Mouse (Mus musculus) hindbrain, embryonic 11.5 days (tissue): ENCODE data around the gene Degs2. TPM values are rescaled to one million over a fixed set of nuclear protein-coding genes. Genes with fewer than 3 reads are reported as not detected.

ENCODE experiments used
- ATAC-seq: fragments of 200-750 bp; cut with Nextera tagmentation; 2 replicates; pipeline ENCODE4 v1.8.0; 2017; ENCODE audit warnings: mild to moderate bottlenecking, moderate TSS enrichment, moderate library complexity; ENCODE audit not compliant: low FRiP score
- DNase-seq: peaks from one replicate; pipeline ENCODE4 v3.0.0-alpha.2; 2015; ENCODE audit warnings: low spot score
- H3K27ac ChIP-seq: fragments of 300-500 bp; sonication (generic); 2 replicates; pipeline ENCODE4 v1.5.1; 2014; ENCODE audit warnings: mild to moderate bottlenecking, low read depth, low read length
- H3K27me3 ChIP-seq: fragments of 300-500 bp; sonication (generic); 2 replicates; pipeline ENCODE4 v1.6.1; 2014; ENCODE audit warnings: mild to moderate bottlenecking, low read length, moderate library complexity, mixed read lengths; ENCODE audit not compliant: control insufficient read depth, insufficient read depth
- H3K36me3 ChIP-seq: fragments of 300-500 bp; sonication (generic); 2 replicates; pipeline ENCODE4 v1.6.1; 2014; ENCODE audit warnings: mild to moderate bottlenecking, low read length, moderate library complexity, mixed read lengths; ENCODE audit not compliant: control insufficient read depth, insufficient read depth
- H3K4me1 ChIP-seq: fragments of 300-500 bp; sonication (generic); replicated peaks from 2 replicates; pipeline ENCODE4 v1.6.1; 2014; ENCODE audit warnings: low read length, mixed read lengths; ENCODE audit not compliant: control insufficient read depth, insufficient read depth
- H3K4me2 ChIP-seq: fragments of 300-500 bp; sonication (generic); replicated peaks from 2 replicates; pipeline ENCODE4 v1.6.1; 2014; ENCODE audit warnings: mild to moderate bottlenecking, low read depth, low read length
- H3K4me3 ChIP-seq: fragments of 300-500 bp; sonication (generic); 2 replicates; pipeline ENCODE4 v1.5.1; 2014; ENCODE audit warnings: low read depth, low read length
- H3K9ac ChIP-seq: fragments of 300-500 bp; sonication (generic); 2 replicates; pipeline ENCODE4 v1.6.1; 2014; ENCODE audit warnings: low read depth, low read length
- H3K9me3 ChIP-seq: fragments of 300-500 bp; sonication (generic); 2 replicates; pipeline ENCODE4 v1.6.1; 2016; ENCODE audit warnings: low read length; ENCODE audit not compliant: control insufficient read depth
- whole genome bisulfite sequencing: fragments of 180-500 bp; shearing (Covaris S2); extraction: QIAGEN DNeasy Blood & Tissue Kit; methylation state at CpG from one replicate; pipeline ENCODE4 v1.1.7; 2014; 5-methylcytosine and 5-hydroxymethylcytosine counted together
- polyA plus RNA-seq: library from polyadenylated mRNA; unstranded; fragments of >200 nt; fragmentation: Nextera tagmentation; extraction: Ambion mirVana; gene quantifications from 2 replicates; pipeline ENCODE4 v1.2.1, GENCODE M21; 2014

Gene Degs2
- polyA plus RNA-seq: 0.59 and 2.7 TPM in 2 replicates

GRCm38 (mm10) chr12:108702185-108702584 lies at the start of gene Degs2:
TSS of gene Degs2 (minus strand) at chr12:108702315.
- H3K36me3 ChIP-seq: no peaks in the 10 kb centered on the region
- peaks cover 27% of the 10 kb centered on the region for H3K27me3 ChIP-seq
- H3K9ac ChIP-seq: no peak within 1 kb of the TSS
- no peaks in the 10 kb centered on the region for H3K9me3 ChIP-seq
- DNase-seq: no peak
- WGBS: 1% methylated on average over 32 of the region's 32 CpGs
- H3K4me2 ChIP-seq: peak within 1 kb of the TSS; percentile 31
- H3K27ac ChIP-seq: no peak within 1 kb of the TSS
- peak within 1 kb of the TSS; percentile 10; the same call in 1 of the 2 replicates for H3K4me3 ChIP-seq
- H3K4me1 ChIP-seq: no peaks in the 10 kb centered on the region
- no peak for ATAC-seq

DNA sequence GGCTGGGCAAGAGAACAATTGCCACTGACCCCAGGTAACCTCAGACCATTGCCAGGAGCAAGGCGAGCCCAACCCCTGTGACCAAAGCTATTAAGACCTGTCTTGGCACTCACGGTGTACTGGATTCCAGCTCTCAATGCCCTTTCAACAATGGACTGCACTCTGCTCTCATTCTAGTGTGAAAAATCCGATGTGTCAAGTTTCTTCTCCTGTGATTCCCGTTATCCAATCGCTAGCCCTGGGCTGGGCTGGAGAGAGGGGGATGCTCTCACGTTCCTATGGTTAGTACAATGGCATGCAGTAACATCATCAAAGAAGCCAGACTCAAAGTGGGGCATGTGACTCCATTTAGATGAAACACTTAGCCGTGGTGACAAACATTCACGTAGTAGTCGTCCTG lies 49.7 kb upstream of the Degs2 start:
- ATAC-seq: no peak
- no peaks in the 10 kb centered on the region for H3K4me1 ChIP-seq
- H3K4me3 ChIP-seq: no peak overlapping the region
- no peak for DNase-seq
- 47% methylated on average over 9 of the region's 9 CpGs for WGBS
- H3K9me3 ChIP-seq: no peaks in the 10 kb centered on the region
- no peak overlapping the region for H3K27ac ChIP-seq
- H3K27me3 ChIP-seq: no peaks in the 10 kb centered on the region
- H3K4me2 ChIP-seq: no peak overlapping the region
- no peak overlapping the region for H3K9ac ChIP-seq
- H3K36me3 ChIP-seq: no peaks in the 10 kb centered on the region

GRCm38 (mm10) chr12:108750226-108750625 lies 48.1 kb upstream of the Degs2 start:
- DNase-seq (no peak), ATAC-seq (no peak)
- H3K4me1 ChIP-seq: no peaks in the 10 kb centered on the region
- no peaks in the 10 kb centered on the region for H3K36me3 ChIP-seq
- no peak overlapping the region for H3K9ac ChIP-seq
- H3K4me3 ChIP-seq: no peak overlapping the region
- whole genome bisulfite sequencing: 75% methylated on average over 3 of the region's 3 CpGs
- H3K27ac ChIP-seq: no peak overlapping the region
- no peak overlapping the region for H3K4me2 ChIP-seq
- no peaks in the 10 kb centered on the region for H3K9me3 ChIP-seq
- no peaks in the 10 kb centered on the region for H3K27me3 ChIP-seq

- H3K36me3 ChIP-seq: no peaks in the 10 kb centered on the region
- H3K4me2 ChIP-seq: no peak overlapping the region
- no peak for DNase-seq
- H3K9me3 ChIP-seq: no peaks in the 10 kb centered on the region
- H3K9ac ChIP-seq: no peak overlapping the region
- no peak overlapping the region for H3K27ac ChIP-seq
- H3K4me3 ChIP-seq: no peak overlapping the region
- no peak for ATAC-seq
- H3K4me1 ChIP-seq: no peaks in the 10 kb centered on the region
- H3K27me3 ChIP-seq: no peaks in the 10 kb centered on the region
- WGBS: 86% methylated on average over 9 of the region's 9 CpGs
Measured at GRCm38 (mm10) chr12:108749454-108749853, 47.3 kb upstream of the Degs2 start.

GRCm38 (mm10) chr12:108749019-108749418 lies 46.9 kb upstream of the Degs2 start:
- Histone ChIP-seq H3K9ac (no peak overlapping the region), H3K4me2 (no peak overlapping the region), H3K9me3 (no peaks in the 10 kb centered on the region), H3K27ac (no peak overlapping the region), H3K4me1 (no peaks in the 10 kb centered on the region), H3K4me3 (no peak overlapping the region), H3K36me3 (no peaks in the 10 kb centered on the region), H3K27me3 (no peaks in the 10 kb centered on the region)
- DNase-seq (no peak), ATAC-seq (no peak)
- 78% methylated on average over 6 of the region's 6 CpGs for WGBS

GRCm38 (mm10) chr12:108745990-108746389 lies 43.9 kb upstream of the Degs2 start:
- Histone ChIP-seq H3K4me3 (no peak overlapping the region), H3K27me3 (no peaks in the 10 kb centered on the region), H3K36me3 (no peaks in the 10 kb centered on the region), H3K4me1 (no peaks in the 10 kb centered on the region), H3K27ac (no peak overlapping the region), H3K9ac (no peak overlapping the region), H3K9me3 (no peaks in the 10 kb centered on the region), H3K4me2 (no peak overlapping the region)
- DNase-seq: no peak
- no peak for ATAC-seq

DNA sequence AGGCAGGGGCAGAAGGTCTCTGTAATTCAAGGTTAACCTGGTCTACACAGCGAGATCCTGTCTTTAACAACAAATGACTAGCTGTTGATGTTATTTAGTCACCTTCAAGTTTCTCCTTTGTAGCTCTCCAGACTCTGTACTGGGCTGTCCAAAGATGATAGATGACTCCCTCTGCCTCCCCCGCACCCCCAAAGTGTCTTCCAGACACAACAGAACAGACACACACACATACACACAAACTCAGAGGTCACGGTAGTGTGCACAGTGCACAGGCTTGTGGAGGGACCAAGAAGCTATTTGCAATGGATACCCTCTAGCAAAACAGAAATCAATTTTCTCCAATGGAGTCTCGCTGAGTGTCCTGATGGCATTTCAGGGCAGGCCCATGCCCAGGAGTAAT lies 40.1 kb upstream of the Degs2 start:
- no peak overlapping the region for H3K27ac ChIP-seq
- H3K4me1 ChIP-seq: no peaks in the 10 kb centered on the region
- DNase-seq (no peak), ATAC-seq (no peak)
- no peak overlapping the region for H3K9ac ChIP-seq
- no peaks in the 10 kb centered on the region for H3K36me3 ChIP-seq
- H3K9me3 ChIP-seq: no peaks in the 10 kb centered on the region
- no peaks in the 10 kb centered on the region for H3K27me3 ChIP-seq
- WGBS: 90% methylated on average over 4 of the region's 4 CpGs
- H3K4me3 ChIP-seq: no peak overlapping the region
- H3K4me2 ChIP-seq: no peak overlapping the region

GRCm38 (mm10) chr12:108741472-108741871 lies 39.4 kb upstream of the Degs2 start:
- Histone ChIP-seq H3K27me3 (no peaks in the 10 kb centered on the region), H3K36me3 (no peaks in the 10 kb centered on the region), H3K9me3 (no peaks in the 10 kb centered on the region), H3K4me2 (no peak overlapping the region), H3K4me1 (no peaks in the 10 kb centered on the region), H3K4me3 (no peak overlapping the region), H3K27ac (no peak overlapping the region), H3K9ac (no peak overlapping the region)
- ATAC-seq: no peak
- 84% methylated on average over 2 of the region's 2 CpGs for WGBS
- no peak for DNase-seq

DNA sequence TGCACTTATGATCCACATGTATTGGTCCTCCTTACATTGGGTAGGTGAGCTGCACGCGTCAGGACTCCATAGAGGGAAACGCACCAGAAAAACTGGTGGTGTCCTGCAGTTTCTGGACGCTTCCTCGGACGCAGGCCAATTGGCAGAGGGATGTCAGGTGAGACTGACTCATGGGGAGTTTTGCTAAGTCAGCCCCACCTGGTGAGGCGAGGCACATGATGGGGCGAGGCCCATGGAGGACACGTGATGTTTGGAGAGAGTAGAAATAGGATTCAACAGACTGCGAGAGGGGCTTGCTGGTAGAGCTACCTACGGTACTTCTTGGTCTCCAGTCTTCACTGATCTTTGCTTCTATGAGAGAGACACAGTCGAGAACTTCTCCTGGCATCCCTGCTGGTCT lies 36.6 kb upstream of the Degs2 start:
- ATAC-seq (no peak), DNase-seq (no peak)
- Histone ChIP-seq H3K27me3 (no peaks in the 10 kb centered on the region), H3K9ac (no peak overlapping the region), H3K4me3 (no peak overlapping the region), H3K4me1 (no peaks in the 10 kb centered on the region), H3K36me3 (no peaks in the 10 kb centered on the region), H3K4me2 (no peak overlapping the region), H3K27ac (no peak overlapping the region), H3K9me3 (no peaks in the 10 kb centered on the region)
- 92% methylated on average over 12 of the region's 12 CpGs for WGBS
